Mouse (Mus musculus): ENCODE data around the gene Sec24d.

The Sec24d gene

GRCm38 (mm10) chr3:123296654-123297053 is 29.4 kb downstream of the Sec24d start:
- DNase-seq (ENCODE audit: low read depth, low spot score) = no peak

- no peak for DNase-seq (ENCODE audit: low read depth, low spot score)
Observed at GRCm38 (mm10) chr3:123298283-123298682, 31.0 kb downstream of the Sec24d start.

- no peak for DNase-seq (ENCODE audit: low read depth, low spot score)
Observed at GRCm38 (mm10) chr3:123301521-123301920, 34.3 kb downstream of the Sec24d start.

- DNase-seq (ENCODE audit: low read depth, low spot score) = no peak
Observed at GRCm38 (mm10) chr3:123305611-123306010, 38.4 kb downstream of the Sec24d start.

- no peak for DNase-seq (ENCODE audit: low read depth, low spot score)
Observed at GRCm38 (mm10) chr3:123307446-123307845, 40.2 kb downstream of the Sec24d start.

- no peak for DNase-seq (ENCODE audit: low read depth, low spot score)
Observed at GRCm38 (mm10) chr3:123309141-123309540, 41.9 kb downstream of the Sec24d start.

GRCm38 (mm10) chr3:123312477-123313062 is 45.3 kb downstream of the Sec24d start:
- DNase-seq (ENCODE audit: low read depth, low spot score) = no peak

- DNase-seq (ENCODE audit: low read depth, low spot score) = no peak
Observed at GRCm38 (mm10) chr3:123313477-123313876, 46.2 kb downstream of the Sec24d start.

- no peak for DNase-seq (ENCODE audit: low read depth, low spot score)
Observed at GRCm38 (mm10) chr3:123313920-123314614, 46.8 kb downstream of the Sec24d start.

- DNase-seq (ENCODE audit: low read depth, low spot score) = peak; percentile 34
Observed at GRCm38 (mm10) chr3:123316066-123316465, 48.8 kb downstream of the Sec24d start.

GRCm38 (mm10) chr3:123317081-123317480 is 49.8 kb downstream of the Sec24d start:
- DNase-seq (ENCODE audit: low read depth, low spot score) = no peak

- no peak for DNase-seq (ENCODE audit: low read depth, low spot score)
Observed at GRCm38 (mm10) chr3:123320341-123320740, 53.1 kb downstream of the Sec24d start.

GRCm38 (mm10) chr3:123321612-123322011 is 54.4 kb downstream of the Sec24d start:
- DNase-seq (ENCODE audit: low read depth, low spot score) = no peak

- DNase-seq (ENCODE audit: low read depth, low spot score) = peak; percentile 62
Observed at GRCm38 (mm10) chr3:123322147-123322546, 54.9 kb downstream of the Sec24d start.

- DNase-seq (ENCODE audit: low read depth, low spot score) = no peak
Observed at GRCm38 (mm10) chr3:123324326-123324725, 57.1 kb downstream of the Sec24d start.

GRCm38 (mm10) chr3:123329251-123329650 is 62.0 kb downstream of the Sec24d start:
- DNase-seq (ENCODE audit: low read depth, low spot score) = no peak

GRCm38 (mm10) chr3:123330221-123330620 is 63.0 kb downstream of the Sec24d start:
- no peak for DNase-seq (ENCODE audit: low read depth, low spot score)

- no peak for DNase-seq (ENCODE audit: low read depth, low spot score)
Observed at GRCm38 (mm10) chr3:123332330-123333054, 65.2 kb downstream of the Sec24d start.

- DNase-seq (ENCODE audit: low read depth, low spot score) = no peak
Observed at GRCm38 (mm10) chr3:123333055-123333424, 65.8 kb downstream of the Sec24d start.

- DNase-seq (ENCODE audit: low read depth, low spot score) = no peak
Observed at GRCm38 (mm10) chr3:123334947-123335346, 67.7 kb downstream of the Sec24d start.

GRCm38 (mm10) chr3:123335480-123335879 is 68.2 kb downstream of the Sec24d start:
- no peak for DNase-seq (ENCODE audit: low read depth, low spot score)

GRCm38 (mm10) chr3:123336455-123336854 is 69.2 kb downstream of the Sec24d start:
- DNase-seq (ENCODE audit: low read depth, low spot score) = no peak

GRCm38 (mm10) chr3:123336951-123337350 is 69.7 kb downstream of the Sec24d start:
- no peak for DNase-seq (ENCODE audit: low read depth, low spot score)

Measured in CD4-positive, CD25-positive, alpha-beta regulatory T cell, adult 2 months (primary cell).